8 mouse cellular contexts compared by ENCODE assay signal in genomic region chr15:99663964-99664599, GRCm38 (mm10). TPM values are rescaled to one million over a fixed set of nuclear protein-coding genes. Genes with fewer than 3 reads are reported as not detected.
DNase-seq lines count a peak whose midpoint lies in the region; ATAC-seq and TF ChIP-seq lines count a peak whose summit lies in the region.

No protein-coding gene starts in this region.

- DNase-seq in frontal cortex, postnatal 14 days (ENCODE audit: low spot score in 2 of 2) = no peak
- DNase-seq in CH12.LX (ENCODE audit: extremely low read depth) = no peak
- peak; percentile 58 for DNase-seq in embryonic facial prominence, embryonic 14.5 days (ENCODE audit: low spot score)
- peak; percentile 69 for DNase-seq in layer of hippocampus, adult 9-11 months
- DNase-seq in kidney, adult 18-20 months = no peak
- no peak for DNase-seq in ovary, postnatal 10 days (ENCODE audit: low spot score)

- 0 out of 2 replicates have a peak, but pooled peaks have one; percentile 13 for ATAC-seq in frontal cortex, adult (ENCODE audit: low TSS enrichment)
- peak; percentile 38 for ATAC-seq in embryonic facial prominence, embryonic 14.5 days (ENCODE audit: low read depth)

- in situ Hi-C loops in CH12.LX (cut with MboI; ENCODE audit: low pct_ligation_motif_present, low pct_unique_long_range_greater_than_20kb, low sequenced_read_pairs) = no loop called here

- H3K4me3 ChIP-seq in CH12.LX (replicated peaks in 1 of 3; ENCODE audit: low read depth in 2 of 3, low read length in 2 of 3, poor library complexity in 1 of 3) (peak overlapping the region in 1 of 3 experiments; percentile 30), myocyte (peak overlapping the region; percentile 21)
- peak overlapping the region; percentile 43 for H3K4me3 ChIP-seq in embryonic facial prominence, embryonic 14.5 days (ENCODE audit: low read depth, low read length)

- TF ChIP-seq RAD21 in CH12.LX (IDR thresholded peaks at IDR 0.05; ENCODE audit: low read depth, low read length) = no peak

- peaks cover 4% of the 10 kb centered on the region for H3K9me3 ChIP-seq in CH12.LX (replicated peaks; ENCODE audit: low read length)
- no peaks in the 10 kb centered on the region for H3K9me3 ChIP-seq in embryonic facial prominence, embryonic 14.5 days (ENCODE audit: control insufficient read depth, low read length)

- WGBS in embryonic facial prominence, embryonic 14.5 days = 3% methylated on average over 17 of the region's 17 CpGs

- H3K4me1 ChIP-seq in CH12.LX (ENCODE audit: control insufficient read depth in 1 of 2, insufficient read depth in 2 of 2) = peaks cover 0 to 4% of the 10 kb centered on the region in 2 experiments; a peak in 2 of 4 replicates
- peaks cover 7% of the 10 kb centered on the region for H3K4me1 ChIP-seq in embryonic facial prominence, embryonic 14.5 days (ENCODE audit: control insufficient read depth, insufficient read depth, low read length)

- H3K27ac ChIP-seq in CH12.LX (ENCODE audit: insufficient read depth, low read depth) = no peak overlapping the region
- H3K27ac ChIP-seq in embryonic facial prominence, embryonic 14.5 days (replicated peaks; ENCODE audit: low read depth, low read length) = no peak overlapping the region

- peak overlapping the region; percentile 27 for H3ac ChIP-seq in myocyte (ENCODE audit: control insufficient read depth, insufficient read length)

- H3K4me2 ChIP-seq in CH12.LX (ENCODE audit: insufficient read depth, low read depth, poor library complexity, severe bottlenecking) (peak overlapping the region; percentile 77), myocyte (ENCODE audit: low read depth) (peak overlapping the region; percentile 96)
- peak overlapping the region; percentile 79 for H3K4me2 ChIP-seq in embryonic facial prominence, embryonic 14.5 days (ENCODE audit: low read depth, low read length)

- dilution Hi-C loops in CH12.LX (cut with MboI; ENCODE audit: extremely low pct_ligation_motif_present, extremely low pct_unique_long_range_greater_than_20kb, low sequenced_read_pairs) = no loop called here

- no peak overlapping the region for H3K9ac ChIP-seq in CH12.LX (ENCODE audit: insufficient read depth, low read depth)
- peak overlapping the region; percentile 58 for H3K9ac ChIP-seq in embryonic facial prominence, embryonic 14.5 days (ENCODE audit: low read depth, low read length)

- H3K79me2 ChIP-seq in CH12.LX (replicated peaks; ENCODE audit: control insufficient read depth, extremely low read depth, insufficient read depth, poor library complexity, severe bottlenecking) (no peaks in the 10 kb centered on the region), myocyte (ENCODE audit: control insufficient read depth, insufficient read depth) (no peaks in the 10 kb centered on the region)

- H3K36me3 ChIP-seq in CH12.LX (replicated peaks in 1 of 2; ENCODE audit: control insufficient read depth in 1 of 2, insufficient read depth in 1 of 2, low read length in 1 of 2) (no peaks in the 10 kb centered on the region), myocyte (ENCODE audit: control insufficient read depth, insufficient read depth) (no peaks in the 10 kb centered on the region)
- H3K36me3 ChIP-seq in embryonic facial prominence, embryonic 14.5 days (ENCODE audit: control insufficient read depth, insufficient read depth, low read length) = no peaks in the 10 kb centered on the region

- TF ChIP-seq POLR2A in CH12.LX (IDR thresholded peaks at IDR 0.05; ENCODE audit: low read depth, low read length) (no peak), myocyte (IDR thresholded peaks at IDR 0.05; ENCODE audit: insufficient read length, low read depth) (peak; percentile 81)

- TF ChIP-seq EP300 in CH12.LX (IDR thresholded peaks at IDR 0.05; ENCODE audit: low read length) = no peak

- no peak for TF ChIP-seq CTCF in CH12.LX (conservative IDR thresholded peaks at IDR 0.05 in 1 of 2, IDR thresholded peaks at IDR 0.05 in 1 of 2; ENCODE audit: low read depth in 2 of 2, low read length in 2 of 2)

- peaks cover 49% of the 10 kb centered on the region for H3K27me3 ChIP-seq in CH12.LX (replicated peaks)
- H3K27me3 ChIP-seq in embryonic facial prominence, embryonic 14.5 days (replicated peaks; ENCODE audit: control insufficient read depth, insufficient read depth, low read length) = peaks cover 32% of the 10 kb centered on the region
- H3K27me3 ChIP-seq in myocyte (ENCODE audit: control insufficient read depth, insufficient read depth, insufficient read length) = no peaks in the 10 kb centered on the region

TF ChIP-seq in CH12.LX, 34 proteins besides CTCF, POLR2A, EP300 and RAD21:
- TF ChIP-seq ETS1 (conservative IDR thresholded peaks at IDR 0.05; ENCODE audit: low read depth, low read length) (no peak), ELF1 (IDR thresholded peaks at IDR 0.05; ENCODE audit: low read depth, low read length) (no peak), SIN3A (IDR thresholded peaks at IDR 0.05; ENCODE audit: low read length) (no peak), BHLHE40 (IDR thresholded peaks at IDR 0.05; ENCODE audit: low read depth, low read length) (peak; percentile 85), E2F4 (IDR thresholded peaks at IDR 0.05; ENCODE audit: insufficient replicate concordance, low read depth, low read length) (no peak), ZNF384 (IDR thresholded peaks at IDR 0.05; ENCODE audit: low read depth, low read length) (no peak), POLR2AphosphoS2 (IDR thresholded peaks at IDR 0.05; ENCODE audit: low read depth, low read length) (no peak)

TF ChIP-seq in myocyte, 11 proteins besides CTCF, POLR2A, EP300 and RAD21:
- TF ChIP-seq CEBPB (IDR thresholded peaks at IDR 0.05; ENCODE audit: insufficient read depth, poor library complexity, severe bottlenecking) (no peak), REST (IDR thresholded peaks at IDR 0.05; ENCODE audit: insufficient read depth, insufficient read length) (no peak), USF1 (IDR thresholded peaks at IDR 0.05; ENCODE audit: low read depth) (peak; percentile 9), E2F4 (IDR thresholded peaks at IDR 0.05; ENCODE audit: insufficient read depth) (no peak), SRF (IDR thresholded peaks at IDR 0.05; ENCODE audit: control insufficient read depth, insufficient read length, low read depth) (no peak), MYOD1 (IDR thresholded peaks at IDR 0.05; ENCODE audit: control insufficient read depth in 1 of 3, insufficient read length in 2 of 3, low read depth in 2 of 3) (peak in 2 of 3 experiments; percentile 81 to 82), TCF3 (IDR thresholded peaks at IDR 0.05; ENCODE audit: insufficient read length, low read depth) (peak; percentile 16), POLR2AphosphoS2 (IDR thresholded peaks at IDR 0.05; ENCODE audit: insufficient read length, low read depth) (peak; percentile 76), TCF12 (IDR thresholded peaks at IDR 0.05; ENCODE audit: insufficient read depth, poor library complexity, severe bottlenecking) (peak; percentile 23), MYOG (IDR thresholded peaks at IDR 0.05; ENCODE audit: control insufficient read depth in 1 of 3, insufficient read depth in 1 of 3, insufficient read length in 2 of 3, low read depth in 2 of 3) (peak in 2 of 3 experiments; percentile 17 to 82), MAX (IDR thresholded peaks at IDR 0.05; ENCODE audit: low read depth) (no peak)

RNA-seq across cellular contexts. Expression of gene Asic1, which starts 6.1 kb away (rescaled TPM):
- total RNA-seq in CH12.LX (2012; rRNA removed) (0.46 and 0.47 TPM in 2 replicates), CH12.LX (2014; rRNA removed) (not detected in 2 replicates)
- polyA plus RNA-seq in CH12.LX (2012; ENCODE audit: insufficient read length, low read depth) (0.80 and 0.94 TPM in 2 replicates), myocyte (2012; fragmentation: generic; extraction: Trizol) (2.0 TPM)
- polyA plus RNA-seq in embryonic facial prominence, embryonic 14.5 days (2014; fragmentation: Nextera tagmentation; extraction: Ambion mirVana) = 4.1 and 4.6 TPM in 2 replicates

RNA-seq across cellular contexts. Expression of gene Racgap1, which starts 12.6 kb away (rescaled TPM):
- total RNA-seq in CH12.LX (2012; rRNA removed) (97.9 and 108 TPM in 2 replicates), CH12.LX (2014; rRNA removed) (130 and 143 TPM in 2 replicates)
- polyA plus RNA-seq in CH12.LX (2012; ENCODE audit: insufficient read length, low read depth) (131 and 151 TPM in 2 replicates), myocyte (2012; fragmentation: generic; extraction: Trizol) (99.0 TPM)
- 75.7 and 89.8 TPM in 2 replicates for polyA plus RNA-seq in embryonic facial prominence, embryonic 14.5 days (2014; fragmentation: Nextera tagmentation; extraction: Ambion mirVana)

RNA-seq across cellular contexts. Expression of gene Smarcd1, which starts 37.8 kb away (rescaled TPM):
- 17.9 and 19.9 TPM in 2 replicates for total RNA-seq in CH12.LX (2012; rRNA removed)
- 10.5 and 12.5 TPM in 2 replicates for total RNA-seq in CH12.LX (2014; rRNA removed)
- polyA plus RNA-seq in CH12.LX (2012; ENCODE audit: insufficient read length, low read depth) = 56.5 and 69.9 TPM in 2 replicates
- 27.9 and 35.6 TPM in 2 replicates for polyA plus RNA-seq in embryonic facial prominence, embryonic 14.5 days (2014; fragmentation: Nextera tagmentation; extraction: Ambion mirVana)
- polyA plus RNA-seq in myocyte (2012; fragmentation: generic; extraction: Trizol) = 18.9 TPM

RNA-seq across cellular contexts. Expression of gene Gm17349, which starts 41.2 kb away (rescaled TPM):
- total RNA-seq in CH12.LX (2012; rRNA removed) (2.1 and 2.9 TPM in 2 replicates), CH12.LX (2014; rRNA removed) (not detected in 2 replicates)
- polyA plus RNA-seq in CH12.LX (2012; ENCODE audit: insufficient read length, low read depth) (not detected in 2 replicates), myocyte (2012; fragmentation: generic; extraction: Trizol) (not detected)
- polyA plus RNA-seq in embryonic facial prominence, embryonic 14.5 days (2014; fragmentation: Nextera tagmentation; extraction: Ambion mirVana) = not detected in 2 replicates

RNA-seq across cellular contexts. Expression of gene Gpd1, which starts 53.2 kb away (rescaled TPM):
- total RNA-seq in CH12.LX (2012; rRNA removed) = 0.17 and 0.25 TPM in 2 replicates
- 0.12 and 0.24 TPM in 2 replicates for total RNA-seq in CH12.LX (2014; rRNA removed)
- polyA plus RNA-seq in CH12.LX (2012; ENCODE audit: insufficient read length, low read depth) = 0.26 and 0.56 TPM in 2 replicates
- 2.0 and 7.3 TPM in 2 replicates for polyA plus RNA-seq in embryonic facial prominence, embryonic 14.5 days (2014; fragmentation: Nextera tagmentation; extraction: Ambion mirVana)
- 6.9 TPM for polyA plus RNA-seq in myocyte (2012; fragmentation: generic; extraction: Trizol)

Comparison
In these comparisons a context has a peak if more than half of its experiments do, and no peak if none do; other contexts are left out.
1. DNase-seq: peak in embryonic facial prominence, embryonic 14.5 days (single experiment) and layer of hippocampus, adult 9-11 months (single experiment); none in frontal cortex, postnatal 14 days (0 of 2), CH12.LX (single experiment), kidney, adult 18-20 months (single experiment) and ovary, postnatal 10 days (single experiment).
2. Peak in every context shown above with its lines, with median percentiles within 50 percentile points of each other: H3K4me2 ChIP-seq.